Mouse (Mus musculus): ENCODE measurements at regions not wholly inside any gene's neighbourhood (a gene's known extent, or its start where the extent isn't known, plus 50 kb on each side); places are given as distances from the start of the nearest gene placed in this dataset.
"Not testable (repeated sequence)": the region's sequence is repeated elsewhere in the genome, so short reads cannot be mapped to it uniquely, and the experiment has no call there.

GRCm38 (mm10) chr12:18998160-18998559 lies 483.9 kb downstream of the 5730507C01Rik start:
- DNase-seq (ENCODE audit: low read depth, low spot score) = not testable (repeated sequence)

GRCm38 (mm10) chr12:19000597-19000996 lies 486.3 kb downstream of the 5730507C01Rik start:
- DNase-seq (ENCODE audit: low read depth, low spot score) = peak; percentile 3

All from retina, adult 2 months (tissue).